Mouse (Mus musculus) kidney, postnatal 14 days (tissue): ENCODE data around the gene Rpl36.
"Not testable (repeated sequence)": the region's sequence is repeated elsewhere in the genome, so short reads cannot be mapped to it uniquely, and the experiment has no call there.

ENCODE experiments used
- DNase-seq: peaks from one replicate; pipeline ENCODE4 v3.0.0; 2022; ENCODE audit warnings: mixed read lengths

Gene Rpl36

GRCm38 (mm10) chr17:56609452-56610171 lies 3.6 kb upstream of the Rpl36 start, which contains the start of gene 2410015M20Rik:
TSS of gene 2410015M20Rik (minus strand) at chr17:56609771.
- peak; percentile 97 for DNase-seq

- DNase-seq: no peak
Observed at GRCm38 (mm10) chr17:56611323-56611722, 1.9 kb upstream of the Rpl36 start.

GRCm38 (mm10) chr17:56611861-56612564 lies 1.2 kb upstream of the Rpl36 start:
- peak; percentile 54 for DNase-seq

- DNase-seq: not testable (repeated sequence)
Observed at GRCm38 (mm10) chr17:56612565-56612939, 664 bp upstream of the Rpl36 start.

GRCm38 (mm10) chr17:56613893-56614292 lies 677 bp downstream of the Rpl36 start:
- peak; percentile 35 for DNase-seq

GRCm38 (mm10) chr17:56614391-56615135 lies 1.3 kb downstream of the Rpl36 start:
- peak; percentile 37 for DNase-seq

- no peak for DNase-seq
Observed at GRCm38 (mm10) chr17:56615136-56615784, 2.0 kb downstream of the Rpl36 start.

GRCm38 (mm10) chr17:56615792-56616191 lies 2.6 kb downstream of the Rpl36 start:
- no peak for DNase-seq

GRCm38 (mm10) chr17:56616725-56617124 lies 3.5 kb downstream of the Rpl36 start:
- no peak for DNase-seq

- DNase-seq: no peak
Observed at GRCm38 (mm10) chr17:56617628-56618027, 4.4 kb downstream of the Rpl36 start.

- DNase-seq: no peak
Observed at GRCm38 (mm10) chr17:56625495-56625894, 12.3 kb downstream of the Rpl36 start.

- no peak for DNase-seq
Observed at GRCm38 (mm10) chr17:56626260-56626659, 13.0 kb downstream of the Rpl36 start.

- peak; percentile 98 for DNase-seq
Observed at GRCm38 (mm10) chr17:56626754-56627470, 13.7 kb downstream of the Rpl36 start, which contains the start of gene Lonp1. TSS of gene Lonp1 (minus strand) at chr17:56626887.

- DNase-seq: peak; percentile 73
Observed at GRCm38 (mm10) chr17:56627530-56628277, 14.5 kb downstream of the Rpl36 start, which contains the start of gene Catsperd. TSS of gene Catsperd (plus strand) at chr17:56628143.

GRCm38 (mm10) chr17:56629800-56630781 lies 16.9 kb downstream of the Rpl36 start:
- not testable (repeated sequence) for DNase-seq

GRCm38 (mm10) chr17:56631807-56632206 lies 18.6 kb downstream of the Rpl36 start:
- DNase-seq: no peak

- DNase-seq: no peak
Observed at GRCm38 (mm10) chr17:56634023-56634422, 20.8 kb downstream of the Rpl36 start.

- no peak for DNase-seq
Observed at GRCm38 (mm10) chr17:56643237-56643636, 30.0 kb downstream of the Rpl36 start.

GRCm38 (mm10) chr17:56647546-56647945 lies 34.3 kb downstream of the Rpl36 start:
- DNase-seq: no peak

- peak; percentile 51 for DNase-seq
Observed at GRCm38 (mm10) chr17:56651801-56652200, 38.6 kb downstream of the Rpl36 start.
